Mouse (Mus musculus) spleen, adult 2 months (tissue): ENCODE results near the gene Acad8.

Source experiments
- CTCF ChIP-seq: fragments of 200-500 bp; IDR thresholded peaks from 2 replicates; pipeline ENCODE4 v1.5.1; 2011; ENCODE audit warnings: mild to moderate bottlenecking, inconsistent platforms; ENCODE audit not compliant: insufficient read depth, insufficient read length, insufficient replicate concordance; ENCODE audit errors: extremely low read depth
- POLR2A ChIP-seq: fragments of 200-500 bp; IDR thresholded peaks from 2 replicates; pipeline ENCODE4 v1.6.1; 2011; ENCODE audit warnings: low read depth, low read length, inconsistent platforms

DNA sequence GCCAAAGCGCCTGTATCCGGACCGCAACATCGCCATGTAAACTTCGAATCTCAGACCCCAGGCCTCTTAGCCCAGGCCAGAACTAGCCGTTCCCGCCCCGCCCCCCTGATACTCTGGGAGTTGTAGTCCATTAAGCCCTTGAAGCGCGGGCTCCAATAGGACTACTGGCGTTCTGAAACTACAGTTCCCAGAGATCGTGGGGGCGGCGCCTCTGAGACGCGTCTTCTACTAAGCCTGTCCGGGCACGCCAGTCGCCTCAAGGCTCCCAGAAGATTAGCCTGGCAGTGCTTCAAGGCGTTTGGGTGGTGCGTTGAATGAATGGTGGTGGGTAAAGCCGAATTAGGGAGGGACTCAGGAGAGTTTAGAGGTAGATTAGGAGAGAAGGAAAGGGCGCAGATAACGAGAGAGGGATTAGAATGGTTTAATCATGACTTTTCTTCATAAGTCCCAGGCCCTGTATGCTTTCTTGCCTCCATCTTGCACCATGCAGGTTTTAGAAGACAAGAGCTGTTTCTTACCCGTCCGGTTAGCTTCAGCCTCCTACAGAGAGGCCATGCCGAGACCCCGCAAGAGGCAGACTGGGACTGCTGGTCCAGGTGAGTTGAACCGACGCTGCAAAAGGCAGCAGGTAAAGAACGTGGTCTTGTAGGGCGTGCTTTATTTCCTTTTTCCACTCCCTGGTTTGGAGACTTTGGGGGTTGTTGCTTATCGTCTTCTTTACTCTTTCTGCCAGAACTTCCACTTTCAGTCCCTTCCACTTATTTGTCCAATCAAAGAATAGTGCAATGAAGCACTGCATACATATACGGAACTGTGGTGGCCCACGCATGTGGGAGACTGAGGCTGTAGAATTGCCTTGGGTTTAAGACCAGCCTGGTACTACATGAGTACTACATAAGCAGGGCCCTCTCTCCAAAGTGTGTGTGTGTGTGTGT lies at the start of gene Acad8, which contains the start of gene Thyn1:
- TF ChIP-seq CTCF (no peak), POLR2A (no peak)
